Mouse (Mus musculus): ENCODE data around the gene Bscl2. TPM values are rescaled to one million over a fixed set of nuclear protein-coding genes. Genes with fewer than 3 reads are reported as not detected.
A peak's percentile ranks its signal among the peaks of the same experiment; 100 is the strongest.
"Not testable (repeated sequence)": the region's sequence is repeated elsewhere in the genome, so short reads cannot be mapped to it uniquely, and the experiment has no call there.

Gene Bscl2
- polyA plus RNA-seq, 1 experiment, result 233 TPM

DNA sequence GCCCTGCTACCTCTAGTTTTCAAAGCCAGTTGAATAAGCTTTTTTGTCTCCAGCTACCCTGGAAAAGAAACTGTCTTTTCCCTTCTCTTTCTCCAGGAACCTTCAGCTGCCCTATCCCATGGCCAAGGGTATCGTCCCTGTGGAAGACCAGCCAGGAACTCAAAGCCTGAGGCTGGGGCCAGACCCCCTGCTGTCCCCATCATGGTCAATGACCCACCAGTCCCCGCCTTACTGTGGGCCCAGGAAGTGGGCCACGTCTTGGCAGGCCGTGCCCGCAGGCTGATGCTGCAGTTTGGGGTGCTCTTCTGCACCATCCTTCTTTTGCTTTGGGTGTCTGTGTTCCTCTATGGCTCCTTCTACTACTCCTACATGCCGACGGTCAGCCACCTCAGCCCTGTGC lies 3.7 kb downstream of the Bscl2 start:
- peak overlapping the region; percentile 86 for H3K27ac ChIP-seq (replicated peaks; ENCODE audit: low read depth, low read length)
- peak overlapping the region; percentile 92 for H3K4me3 ChIP-seq (ENCODE audit: insufficient read depth, low read depth, low read length)

DNA sequence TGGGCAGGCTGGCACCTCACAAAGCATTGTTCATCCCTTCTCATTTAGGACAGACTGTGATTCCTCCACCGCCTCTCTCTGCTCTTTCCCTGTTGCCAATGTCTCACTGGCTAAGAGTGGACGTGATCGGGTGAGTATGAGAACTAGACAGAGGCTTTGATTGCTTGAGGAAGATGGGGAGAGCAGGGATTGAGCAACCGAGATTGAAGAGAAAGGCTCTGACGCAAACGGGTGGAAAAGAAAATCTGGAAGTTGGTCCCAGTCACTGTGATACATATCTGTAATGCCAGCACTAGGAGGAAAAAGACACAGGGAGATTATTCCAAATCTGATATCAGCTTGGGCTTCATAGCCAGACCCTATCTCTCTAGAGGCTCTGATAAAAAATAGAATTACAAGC lies 5.7 kb downstream of the Bscl2 start:
- Histone ChIP-seq H3K4me1 (ENCODE audit: control insufficient read depth, insufficient read depth, insufficient read length, low read length) (peaks cover 14% of the 10 kb centered on the region), H3K27ac (replicated peaks; ENCODE audit: low read depth, low read length) (peak overlapping the region; percentile 78), H3K4me3 (ENCODE audit: insufficient read depth, low read depth, low read length) (no peak overlapping the region)

More for the DNA sequence above, 3.7 kb downstream of the Bscl2 start:
- H3K4me1 ChIP-seq (ENCODE audit: control insufficient read depth, insufficient read depth, insufficient read length, low read length), result peaks cover 14% of the 10 kb centered on the region

DNA sequence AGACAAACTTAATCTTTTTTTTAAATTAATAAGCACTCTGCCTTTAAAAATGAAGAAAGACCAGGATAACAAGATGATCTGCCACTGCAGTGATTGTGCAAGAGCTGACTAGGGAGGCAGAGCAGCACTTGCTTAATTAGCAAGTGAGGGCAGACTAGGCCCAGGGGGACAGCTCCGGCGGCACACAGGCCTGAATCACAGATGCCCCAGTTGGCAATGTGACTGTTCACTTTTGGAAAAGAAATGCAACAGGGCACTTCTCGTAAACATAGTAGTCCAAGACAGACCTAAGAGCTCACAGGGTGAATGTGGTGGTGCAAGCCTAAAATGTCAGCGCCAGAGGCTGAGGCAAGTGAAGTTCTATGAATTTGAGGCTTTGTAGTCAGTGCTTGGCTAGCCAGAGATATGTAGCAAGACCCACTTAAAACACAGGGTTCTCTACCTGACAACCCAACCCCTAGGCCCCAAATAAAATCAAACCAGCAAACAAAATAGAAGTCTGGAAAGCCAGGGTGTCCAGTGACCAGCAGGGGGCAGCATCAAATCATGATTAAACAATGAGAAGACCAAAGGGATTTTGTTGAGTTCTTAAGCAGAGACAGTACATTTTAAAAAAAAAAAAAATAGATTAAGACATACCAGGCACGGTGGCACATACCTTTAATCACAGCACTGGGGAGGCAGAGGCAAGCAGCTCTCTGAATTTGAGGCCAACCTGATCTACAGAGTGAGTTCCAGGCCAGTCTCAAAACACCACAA lies 7.3 kb downstream of the Bscl2 start:
- H3K4me3 ChIP-seq (ENCODE audit: insufficient read depth, low read depth, low read length), result no peak overlapping the region
- H3K27ac ChIP-seq (replicated peaks; ENCODE audit: low read depth, low read length), result peak overlapping the region; percentile 87
- H3K4me1 ChIP-seq (ENCODE audit: control insufficient read depth, insufficient read depth, insufficient read length, low read length), result peaks cover 9% of the 10 kb centered on the region

DNA sequence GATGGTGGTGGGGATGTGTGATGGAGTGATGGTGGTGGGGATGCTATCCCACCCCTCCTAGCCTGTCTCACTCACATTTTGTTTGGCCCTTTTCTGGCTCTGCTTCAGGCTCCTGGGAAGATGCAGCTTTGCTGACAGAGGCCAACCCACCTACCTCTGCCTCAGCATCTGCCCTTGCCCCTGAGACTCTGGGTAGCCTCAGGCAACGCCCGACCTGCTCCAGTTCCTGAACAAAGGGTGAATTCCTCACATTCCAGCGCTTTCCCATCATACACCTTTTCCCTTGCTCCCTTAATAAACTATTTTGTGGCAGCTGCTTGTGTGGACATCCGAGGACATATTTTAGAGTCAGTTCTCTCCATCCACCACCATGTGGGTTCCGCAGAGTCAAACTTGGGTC lies 11.1 kb downstream of the Bscl2 start:
- Histone ChIP-seq H3K4me3 (ENCODE audit: insufficient read depth, low read depth, low read length) (no peak overlapping the region), H3K27ac (replicated peaks; ENCODE audit: low read depth, low read length) (no peak overlapping the region)

DNA sequence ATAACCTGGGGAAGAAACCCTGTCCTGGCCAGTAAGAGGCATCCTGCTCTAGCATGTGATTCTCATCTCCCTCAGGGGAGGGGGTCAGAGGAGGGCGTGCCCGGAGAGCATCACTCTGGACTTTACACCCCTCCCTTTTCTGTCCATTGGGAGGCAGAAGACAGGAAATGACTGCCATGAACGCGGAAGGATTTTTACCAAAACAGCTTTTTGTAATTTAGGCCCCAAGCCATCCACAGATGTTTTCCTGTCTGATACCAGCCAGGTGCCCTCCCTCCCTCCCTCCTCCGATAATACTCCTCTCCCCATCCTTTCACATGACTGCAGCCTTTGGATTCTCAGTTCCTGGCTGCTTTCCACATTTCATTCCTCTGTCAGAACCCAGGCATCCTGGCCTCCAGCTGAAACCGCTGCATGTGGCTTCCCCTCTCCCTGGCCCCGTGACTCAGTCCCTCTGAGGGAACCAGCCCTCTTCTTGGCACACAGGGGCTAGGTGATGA lies 13.2 kb downstream of the Bscl2 start, which contains the start of gene Lrrn4cl:
TSS of gene Lrrn4cl (plus strand) at position 367 of the 500 bp plus-strand sequence.
- Histone ChIP-seq H3K4me3 (ENCODE audit: insufficient read depth, low read depth, low read length) (peak within 1 kb of the TSS; percentile 12), H3K4me1 (ENCODE audit: control insufficient read depth, insufficient read depth, insufficient read length, low read length) (peaks cover 4% of the 10 kb centered on the region; the same call in 1 of the 2 replicates), H3K27ac (replicated peaks; ENCODE audit: low read depth, low read length) (peak within 1 kb of the TSS; percentile 21; the same call in 1 of the 2 replicates)

More for the DNA sequence above, 11.1 kb downstream of the Bscl2 start:
- peaks cover 4% of the 10 kb centered on the region; the same call in 1 of the 2 replicates for H3K4me1 ChIP-seq (ENCODE audit: control insufficient read depth, insufficient read depth, insufficient read length, low read length)

DNA sequence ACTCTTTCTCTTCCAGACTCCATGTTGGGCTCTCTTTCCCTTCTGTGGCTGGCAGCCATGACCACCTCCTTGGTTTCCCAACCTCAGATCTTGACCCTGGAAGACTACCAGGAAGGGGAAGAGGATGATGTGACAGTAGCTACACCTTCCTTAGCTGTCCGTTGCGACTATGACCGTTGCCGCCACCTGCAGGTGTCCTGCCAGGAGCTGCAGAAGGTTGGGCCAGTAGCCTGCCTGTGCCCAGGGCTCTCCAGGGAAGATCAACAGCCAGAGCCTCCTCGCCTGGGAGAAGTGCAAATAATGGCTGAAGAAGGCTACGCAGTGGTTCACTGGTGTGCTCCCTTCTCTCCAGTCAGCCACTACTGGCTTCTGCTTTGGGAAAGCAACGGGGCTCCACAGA lies 14.4 kb downstream of the Bscl2 start:
- Histone ChIP-seq H3K4me3 (ENCODE audit: insufficient read depth, low read depth, low read length) (peak overlapping the region; percentile 12), H3K4me1 (ENCODE audit: control insufficient read depth, insufficient read depth, insufficient read length, low read length) (peaks cover 4% of the 10 kb centered on the region; the same call in 1 of the 2 replicates), H3K27ac (replicated peaks; ENCODE audit: low read depth, low read length) (no peak overlapping the region)

DNA sequence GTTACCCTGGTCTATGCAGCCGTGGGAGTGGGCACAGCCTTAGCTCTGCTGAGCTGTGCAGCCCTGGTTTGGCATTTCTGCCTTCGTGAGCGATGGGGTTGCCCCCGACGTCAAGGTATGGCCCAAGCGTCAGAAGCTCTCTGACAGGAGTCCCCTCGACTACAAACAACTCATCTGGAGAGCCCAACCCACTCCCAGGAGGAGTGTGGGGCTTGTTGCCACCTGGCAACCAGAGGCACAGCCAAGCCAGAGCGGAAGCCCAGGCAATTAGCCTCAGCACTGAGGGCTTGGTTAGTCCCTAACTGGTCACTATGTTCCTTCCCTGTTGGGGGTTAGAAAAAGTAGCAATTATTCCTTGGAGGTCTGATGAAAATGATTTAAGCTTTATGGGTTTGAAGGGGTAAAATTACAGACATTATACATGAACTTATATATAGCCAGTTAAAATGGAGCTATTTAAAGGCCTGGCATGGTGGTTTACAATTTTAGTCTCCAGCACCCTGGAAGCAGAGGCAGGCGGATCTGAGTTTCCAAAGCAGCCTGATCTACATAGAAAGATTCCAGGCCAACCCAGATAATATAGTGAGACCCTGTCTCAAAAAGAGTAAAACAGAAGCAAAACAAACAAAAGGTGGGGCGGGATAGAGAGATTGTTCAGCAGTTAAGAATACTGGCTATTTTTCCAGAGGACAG lies 15.1 kb downstream of the Bscl2 start:
- H3K4me3 ChIP-seq (ENCODE audit: insufficient read depth, low read depth, low read length), result peak overlapping the region; percentile 12; the same call in 1 of the 2 replicates
- peaks cover 4% of the 10 kb centered on the region; the same call in 1 of the 2 replicates for H3K4me1 ChIP-seq (ENCODE audit: control insufficient read depth, insufficient read depth, insufficient read length, low read length)
- peak overlapping the region; percentile 28; the same call in 1 of the 2 replicates for H3K27ac ChIP-seq (replicated peaks; ENCODE audit: low read depth, low read length)

DNA sequence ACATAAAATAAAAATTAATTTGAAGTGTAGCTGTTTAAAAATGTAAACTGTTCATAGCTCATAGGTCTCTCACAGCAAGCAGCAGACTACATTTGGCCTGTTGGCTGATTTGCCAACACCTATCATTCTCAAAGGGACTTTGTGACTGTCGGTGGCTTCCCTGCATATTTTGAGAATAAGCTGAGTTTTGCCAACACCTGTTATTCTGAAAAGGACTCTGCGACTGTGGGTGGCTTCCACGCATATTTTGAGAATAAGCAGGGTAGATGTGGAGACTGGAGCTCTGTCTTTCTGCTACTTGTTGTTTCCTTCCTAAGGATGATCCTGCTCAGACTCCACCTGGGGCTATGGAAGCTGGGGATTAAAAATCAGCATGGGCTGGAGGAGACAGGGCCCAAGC lies 15.8 kb downstream of the Bscl2 start:
- no peak overlapping the region for H3K27ac ChIP-seq (replicated peaks; ENCODE audit: low read depth, low read length)
- H3K4me3 ChIP-seq (ENCODE audit: insufficient read depth, low read depth, low read length), result no peak overlapping the region
- peaks cover 4% of the 10 kb centered on the region; the same call in 1 of the 2 replicates for H3K4me1 ChIP-seq (ENCODE audit: control insufficient read depth, insufficient read depth, insufficient read length, low read length)

DNA sequence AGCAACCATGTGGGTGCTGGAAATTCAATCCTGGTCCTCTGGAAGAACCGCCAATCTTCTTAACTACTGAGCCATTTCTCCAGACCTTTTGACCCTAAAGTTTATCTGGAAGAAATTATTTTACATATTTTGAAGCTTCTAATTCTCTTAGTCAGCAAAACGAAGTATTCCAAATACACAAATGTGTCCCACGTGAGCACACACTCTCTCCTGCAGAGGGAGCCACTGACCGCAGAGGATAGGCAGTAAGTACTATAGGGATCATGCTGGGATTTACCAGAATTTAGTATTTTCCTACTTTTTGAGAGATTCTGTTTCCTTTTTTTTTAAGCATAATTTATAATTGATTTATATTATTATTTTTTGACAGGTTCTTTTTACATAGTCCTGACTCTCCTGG lies 20.4 kb downstream of the Bscl2 start:
- Histone ChIP-seq H3K4me1 (ENCODE audit: control insufficient read depth, insufficient read depth, insufficient read length, low read length) (no peaks in the 10 kb centered on the region), H3K27ac (replicated peaks; ENCODE audit: low read depth, low read length) (no peak overlapping the region), H3K4me3 (ENCODE audit: insufficient read depth, low read depth, low read length) (no peak overlapping the region)

DNA sequence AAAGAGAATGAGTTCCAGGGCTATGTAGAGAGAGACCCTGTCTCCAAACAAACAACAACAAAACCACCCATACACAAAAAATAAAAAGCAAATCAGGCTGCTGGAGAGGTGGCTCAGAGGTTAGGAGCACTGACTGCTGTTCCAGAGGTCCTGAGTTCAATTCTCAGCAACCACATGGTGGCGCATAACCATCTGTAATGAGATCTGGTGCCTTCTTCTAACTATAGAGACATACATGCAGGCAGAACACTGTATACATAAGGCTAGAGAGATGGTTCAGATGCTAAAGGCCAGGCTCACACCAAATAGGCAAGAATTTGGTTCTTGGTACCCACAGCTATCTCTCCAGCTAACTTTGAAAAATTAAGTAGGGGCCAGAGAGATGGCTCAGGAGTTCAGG lies 21.8 kb downstream of the Bscl2 start:
- Histone ChIP-seq H3K4me3 (ENCODE audit: insufficient read depth, low read depth, low read length) (no peak overlapping the region), H3K27ac (replicated peaks; ENCODE audit: low read depth, low read length) (no peak overlapping the region), H3K4me1 (ENCODE audit: control insufficient read depth, insufficient read depth, insufficient read length, low read length) (no peaks in the 10 kb centered on the region)

DNA sequence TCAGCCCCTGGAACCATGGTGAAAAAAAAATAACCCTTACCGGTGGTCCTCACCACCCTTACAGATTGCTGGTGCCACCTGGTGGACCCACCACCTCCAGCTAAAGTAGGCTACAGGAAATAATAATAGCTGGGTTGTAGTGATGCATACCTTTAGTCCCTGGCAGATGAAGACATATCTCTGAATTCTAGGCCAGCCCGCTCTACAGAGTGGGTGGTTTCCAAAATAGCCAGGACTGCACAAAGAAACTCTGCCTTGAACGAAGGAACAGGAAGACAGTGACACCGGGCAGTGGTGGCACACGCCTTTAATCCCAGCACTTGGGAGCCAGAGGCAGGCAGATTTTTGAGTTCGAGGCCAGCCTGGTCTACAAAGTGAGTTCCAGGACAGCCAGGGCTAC lies 27.0 kb downstream of the Bscl2 start:
- no peak overlapping the region for H3K27ac ChIP-seq (replicated peaks; ENCODE audit: low read depth, low read length)
- no peak overlapping the region for H3K4me3 ChIP-seq (ENCODE audit: insufficient read depth, low read depth, low read length)
- no peaks in the 10 kb centered on the region for H3K4me1 ChIP-seq (ENCODE audit: control insufficient read depth, insufficient read depth, insufficient read length, low read length)

DNA sequence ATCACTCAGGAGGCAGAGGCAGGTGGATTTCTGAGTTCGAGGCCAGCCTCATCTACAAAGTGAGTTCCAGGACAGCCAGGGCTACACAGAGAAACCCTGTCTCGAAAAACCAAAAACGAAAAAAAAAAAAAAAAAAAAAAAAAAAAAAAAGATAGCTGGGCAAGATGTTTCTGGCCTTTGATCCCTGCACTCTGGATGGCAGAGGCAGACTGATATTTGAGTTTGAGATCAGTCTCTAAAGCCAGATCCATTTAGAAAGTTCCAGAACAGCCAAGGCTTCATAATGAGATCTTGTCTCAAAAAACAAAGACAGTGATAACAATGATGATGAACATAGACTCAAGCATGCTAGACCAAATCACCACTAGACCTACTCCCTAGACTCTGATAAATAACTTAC lies 33.1 kb downstream of the Bscl2 start:
- H3K4me3 ChIP-seq (ENCODE audit: insufficient read depth, low read depth, low read length); H3K4me1 ChIP-seq (ENCODE audit: control insufficient read depth, insufficient read depth, insufficient read length, low read length); H3K27ac ChIP-seq (replicated peaks; ENCODE audit: low read depth, low read length): not testable (repeated sequence)

DNA sequence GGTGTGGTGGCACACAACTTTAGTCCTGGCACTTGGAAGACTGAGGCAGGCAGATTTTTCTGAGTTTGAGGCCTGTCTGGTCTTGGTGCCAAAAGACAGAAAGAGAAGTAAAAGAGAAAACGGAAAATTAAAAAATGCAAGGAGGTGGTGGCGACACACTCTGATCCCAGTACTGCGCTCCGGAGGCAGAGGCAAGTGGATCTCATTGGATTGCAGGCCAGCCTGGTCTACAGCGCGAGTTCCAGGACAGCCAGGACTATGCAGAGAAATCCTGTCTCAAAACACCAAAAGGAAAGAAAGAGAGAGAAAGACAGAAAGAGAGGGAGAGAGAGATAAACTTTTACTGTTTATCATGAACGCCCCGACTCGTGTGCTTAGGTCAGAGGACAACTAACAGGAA lies 33.6 kb downstream of the Bscl2 start:
- Histone ChIP-seq H3K4me1 (ENCODE audit: control insufficient read depth, insufficient read depth, insufficient read length, low read length) (peaks cover 6% of the 10 kb centered on the region; the same call in 1 of the 2 replicates), H3K27ac (replicated peaks; ENCODE audit: low read depth, low read length) (peak overlapping the region; percentile 73), H3K4me3 (ENCODE audit: insufficient read depth, low read depth, low read length) (peak overlapping the region; percentile 68)

DNA sequence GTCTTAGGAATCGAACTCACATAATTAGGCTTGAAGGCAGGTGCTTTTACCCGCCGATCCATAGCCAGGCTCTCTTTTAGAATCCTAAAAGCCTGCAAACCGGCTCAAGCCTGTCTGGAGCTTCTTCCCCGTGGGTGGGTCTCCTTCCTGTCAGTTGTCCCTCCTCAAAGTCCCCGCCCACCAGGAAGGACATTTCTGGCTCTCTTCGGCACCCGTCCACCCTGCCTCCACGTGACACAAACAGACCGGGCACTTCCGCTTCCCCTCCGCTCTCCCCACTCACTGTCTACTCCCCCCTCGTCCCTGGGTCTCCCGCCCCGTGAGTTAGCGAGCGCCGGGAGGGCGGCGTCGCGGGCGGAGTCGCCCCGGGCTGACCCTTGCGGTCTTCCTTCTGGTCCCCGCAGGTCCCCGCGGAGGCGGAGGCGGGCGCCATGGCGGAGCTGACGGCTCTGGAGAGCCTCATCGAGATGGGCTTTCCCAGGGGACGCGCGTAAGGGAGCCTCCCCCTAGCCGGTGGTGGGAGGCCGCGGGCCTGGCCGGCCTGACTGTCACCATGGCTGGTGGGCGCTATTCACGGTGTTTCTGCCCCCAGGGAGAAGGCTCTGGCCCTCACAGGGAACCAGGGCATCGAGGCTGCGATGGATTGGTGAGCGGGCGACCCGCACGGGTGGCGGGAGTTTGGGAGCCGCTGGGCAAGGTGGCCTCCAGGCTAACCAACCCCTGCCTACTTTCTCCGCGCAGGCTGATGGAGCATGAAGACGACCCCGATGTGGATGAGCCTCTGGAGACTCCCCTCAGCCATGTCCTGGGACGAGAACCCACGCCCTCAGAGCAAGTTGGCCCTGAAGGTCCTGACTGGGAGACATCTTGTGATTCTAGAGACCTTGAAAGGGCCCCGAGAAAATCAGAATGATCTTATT lies 34.3 kb downstream of the Bscl2 start, which contains the start of gene Ubxn1:
TSS of gene Ubxn1 (plus strand) at position 230 of the 920 bp plus-strand sequence.
- peak within 1 kb of the TSS; percentile 78 for H3K27ac ChIP-seq (replicated peaks; ENCODE audit: low read depth, low read length)
- peak within 1 kb of the TSS; percentile 90 for H3K4me3 ChIP-seq (ENCODE audit: insufficient read depth, low read depth, low read length)
- peaks cover 6% of the 10 kb centered on the region; the same call in 1 of the 2 replicates for H3K4me1 ChIP-seq (ENCODE audit: control insufficient read depth, insufficient read depth, insufficient read length, low read length)
